Mouse (Mus musculus): Measurements from ENCODE around the gene Fat4.

Fat4 gene

DNA sequence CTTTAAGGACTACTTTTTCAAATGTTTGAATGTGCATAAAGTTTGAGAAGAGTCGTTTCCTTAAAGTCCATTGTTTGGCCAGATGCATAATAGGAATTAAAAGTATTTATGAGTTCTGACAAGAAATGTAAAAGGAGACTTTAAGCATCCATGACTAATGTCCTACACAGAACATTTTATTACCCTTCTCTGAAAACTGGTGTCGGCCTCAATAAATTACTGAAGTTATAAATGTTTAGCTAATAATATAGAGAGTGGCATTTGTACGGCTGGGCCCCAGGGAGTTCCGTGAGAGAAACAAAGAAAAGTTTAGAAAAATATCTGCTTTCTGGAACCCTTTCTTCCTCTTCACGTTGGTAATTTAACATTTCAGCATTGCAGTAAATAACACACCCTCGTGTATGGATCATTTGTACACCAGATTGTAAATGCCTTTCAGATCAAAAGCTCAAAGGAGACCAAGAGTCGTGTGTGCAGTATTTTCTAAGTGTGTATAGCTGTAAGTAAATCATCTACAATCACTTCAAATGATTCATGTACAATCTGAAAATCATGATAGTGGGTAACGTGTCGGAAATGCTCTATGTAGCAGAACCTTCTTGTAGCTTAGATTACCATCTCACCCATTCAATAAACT lies 69.4 kb downstream of the Fat4 start:
- no peak for DNase-seq (ENCODE audit: inconsistent age in 2 of 2, low spot score in 1 of 2)

DNA sequence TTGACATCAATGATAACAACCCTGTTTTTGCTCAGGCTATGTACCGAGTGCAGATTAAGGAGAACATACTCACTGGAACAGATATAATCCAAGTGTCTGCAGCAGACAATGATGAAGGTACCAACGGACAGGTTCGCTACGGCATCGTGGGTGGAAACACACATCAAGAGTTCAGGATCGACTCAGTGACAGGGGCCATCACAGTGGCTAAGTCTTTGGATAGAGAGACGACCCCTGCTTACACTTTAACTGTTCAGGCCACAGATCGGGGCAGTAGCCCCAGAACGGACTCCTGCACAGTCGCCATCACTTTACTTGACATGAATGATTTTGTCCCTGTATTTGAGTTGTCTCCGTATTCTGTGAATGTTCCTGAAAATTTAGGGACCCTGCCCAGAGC lies 70.4 kb downstream of the Fat4 start:
- DNase-seq (ENCODE audit: inconsistent age in 2 of 2, low spot score in 1 of 2), result no peak

DNA sequence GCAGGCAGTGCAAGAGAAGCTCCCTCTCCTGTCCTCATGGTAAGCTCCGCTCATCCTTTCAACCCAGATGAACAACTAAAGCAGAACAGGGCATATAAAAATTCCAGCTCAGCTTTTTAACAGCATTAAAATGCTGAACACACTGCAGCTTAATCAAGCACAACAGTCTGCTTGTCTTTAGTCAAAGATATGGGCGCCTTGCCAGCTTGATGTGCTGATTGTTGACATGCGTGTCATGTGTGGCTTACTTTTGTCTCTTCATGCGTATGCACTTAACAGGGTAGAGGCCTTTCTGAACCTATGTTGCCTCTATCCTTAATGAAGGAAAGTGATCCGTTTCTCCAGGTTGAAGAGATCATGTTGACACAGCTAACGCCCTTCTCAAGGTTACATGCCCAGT lies 75.6 kb downstream of the Fat4 start:
- no peak for DNase-seq (ENCODE audit: inconsistent age in 2 of 2, low spot score in 1 of 2)

DNA sequence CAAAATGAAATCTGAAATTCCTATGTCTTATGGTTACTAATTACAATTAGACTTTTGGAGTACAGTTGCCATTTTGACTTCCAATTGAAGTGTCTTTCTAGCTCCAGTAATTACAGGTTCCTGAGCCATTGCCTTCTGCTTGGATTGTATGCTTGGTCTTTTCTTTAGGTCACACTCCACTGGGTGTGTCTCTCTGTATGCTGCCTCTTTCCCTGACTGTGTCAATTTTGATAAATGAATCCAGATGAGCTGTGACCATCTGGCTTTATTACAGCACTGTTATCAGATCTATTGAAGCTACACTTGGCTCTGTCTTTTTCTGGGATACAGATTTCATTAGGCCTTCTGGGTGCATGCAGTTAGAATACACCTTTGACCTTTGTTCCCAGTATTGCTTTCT lies 80.7 kb downstream of the Fat4 start:
- DNase-seq (ENCODE audit: inconsistent age in 2 of 2, low spot score in 1 of 2), result no peak

DNA sequence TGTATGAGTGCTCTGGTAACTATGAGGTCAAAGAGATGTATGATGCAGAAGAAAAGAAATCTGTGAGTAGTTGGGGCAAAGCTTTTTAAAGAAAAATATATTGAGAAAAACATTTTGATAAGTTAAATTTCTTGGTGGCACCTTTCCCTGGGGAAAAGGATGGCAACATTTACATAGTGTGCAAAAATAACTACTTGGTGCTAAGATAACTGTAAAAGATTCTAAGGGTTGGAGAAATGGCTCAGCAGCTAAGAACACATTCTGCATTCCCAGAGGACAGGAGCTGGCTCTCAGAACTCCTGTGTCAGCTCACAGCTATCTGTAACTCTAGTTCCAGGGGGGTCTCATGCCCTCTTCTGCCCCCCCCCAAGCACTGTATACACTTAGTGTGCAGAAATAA lies 99.6 kb downstream of the Fat4 start:
- DNase-seq (ENCODE audit: inconsistent age in 2 of 2, low spot score in 1 of 2), result no peak

DNA sequence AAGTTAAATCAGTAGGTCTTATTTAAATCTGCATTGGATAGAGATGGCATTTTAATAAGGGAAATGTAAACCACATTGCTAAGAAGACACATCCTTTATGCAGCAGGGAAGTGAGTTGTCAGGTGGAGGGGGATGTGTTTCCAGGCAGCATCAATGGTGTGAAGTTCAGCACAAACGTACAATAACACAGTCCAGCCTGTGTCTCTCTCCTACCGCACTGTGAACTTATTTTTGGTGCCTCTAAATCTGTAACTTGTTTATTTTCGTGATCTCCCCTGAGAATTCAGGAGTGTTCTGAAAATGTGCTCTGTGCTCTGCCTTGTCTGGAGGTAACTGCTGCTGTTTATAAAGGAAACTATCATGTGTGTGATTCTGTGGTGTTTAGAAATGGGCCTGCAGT lies 102.4 kb downstream of the Fat4 start:
- DNase-seq (ENCODE audit: inconsistent age in 2 of 2, low spot score in 1 of 2), result no peak

DNA sequence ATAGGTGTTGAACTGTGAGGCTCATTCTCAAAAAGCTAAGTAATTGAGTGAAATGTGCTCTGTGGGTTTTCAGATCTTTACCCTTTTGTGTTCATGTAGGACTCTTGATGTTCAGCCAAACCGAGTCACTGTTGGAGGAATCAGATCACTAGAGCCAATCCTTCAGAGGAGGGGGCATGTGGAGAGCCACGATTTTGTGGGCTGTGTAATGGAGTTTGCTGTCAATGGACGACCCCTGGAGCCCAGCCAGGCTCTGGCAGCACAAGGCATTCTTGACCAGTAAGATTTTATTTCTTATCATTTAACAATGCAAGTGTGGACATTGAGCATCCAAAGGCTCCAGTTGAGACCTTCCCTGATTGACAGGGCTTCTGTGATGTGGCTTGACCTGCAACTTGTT lies 113.3 kb downstream of the Fat4 start:
- no peak for DNase-seq (ENCODE audit: inconsistent age in 2 of 2, low spot score in 1 of 2)

DNA sequence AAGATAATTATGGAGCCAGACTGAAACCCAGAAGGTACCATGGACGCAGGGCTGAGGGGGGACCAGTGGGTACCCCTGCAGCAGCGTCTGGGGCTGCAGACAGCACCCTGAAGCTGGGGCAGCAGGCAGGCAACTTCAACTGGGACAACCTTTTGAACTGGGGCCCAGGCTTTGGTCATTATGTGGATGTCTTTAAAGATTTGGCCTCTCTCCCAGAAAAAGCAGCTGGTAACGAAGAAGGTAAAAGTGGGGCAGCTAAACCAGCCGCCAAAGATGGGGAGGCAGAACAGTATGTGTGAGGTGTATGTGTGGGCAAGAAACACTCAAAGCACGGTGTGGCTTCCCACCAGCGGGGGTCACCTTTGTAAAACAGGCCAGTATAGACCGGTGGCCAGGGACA lies 123.8 kb downstream of the Fat4 start:
- DNase-seq (ENCODE audit: inconsistent age in 2 of 2, low spot score in 1 of 2), result no peak

DNA sequence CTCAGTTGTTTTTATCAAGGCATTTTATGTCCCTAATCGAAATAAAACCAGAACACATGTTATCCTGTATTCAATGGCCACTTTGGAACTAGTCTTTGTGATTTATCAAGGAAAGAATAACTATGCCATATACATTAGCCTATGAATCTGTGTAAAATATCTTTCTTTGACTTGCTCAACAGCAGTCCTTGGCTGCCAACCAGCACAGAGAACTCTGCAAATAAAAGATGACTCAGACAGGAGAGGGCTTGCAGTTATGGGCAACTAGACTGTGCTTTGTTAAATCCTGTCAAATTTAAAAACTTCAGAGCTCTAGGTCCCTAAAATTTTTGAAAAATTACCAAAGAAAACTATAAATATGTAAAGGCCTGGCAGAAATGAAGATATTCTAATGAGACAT lies 130.9 kb downstream of the Fat4 start:
- DNase-seq (ENCODE audit: inconsistent age in 2 of 2, low spot score in 1 of 2), result peak in 1 of 2 experiments; percentile 67

DNA sequence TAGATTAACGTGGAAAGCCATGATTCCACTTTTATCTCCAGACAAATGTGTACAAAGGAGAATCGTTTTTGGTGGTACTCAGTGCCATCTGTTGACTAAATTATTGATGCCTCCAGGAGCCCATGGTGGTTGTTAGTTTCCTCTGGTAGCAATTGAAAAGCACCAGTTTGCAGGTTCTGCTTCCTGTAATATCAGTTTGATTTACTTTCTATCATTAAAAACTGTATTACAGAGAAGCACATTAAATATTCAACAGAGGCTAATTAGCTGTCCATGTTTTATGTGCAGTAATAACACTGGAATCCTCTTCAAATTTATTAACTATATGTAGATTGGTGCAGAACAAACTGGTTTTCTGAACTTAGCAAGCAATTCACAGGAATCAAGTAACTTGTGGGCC lies 149.4 kb downstream of the Fat4 start:
- no peak for DNase-seq (ENCODE audit: inconsistent age in 2 of 2, low spot score in 1 of 2)

DNA sequence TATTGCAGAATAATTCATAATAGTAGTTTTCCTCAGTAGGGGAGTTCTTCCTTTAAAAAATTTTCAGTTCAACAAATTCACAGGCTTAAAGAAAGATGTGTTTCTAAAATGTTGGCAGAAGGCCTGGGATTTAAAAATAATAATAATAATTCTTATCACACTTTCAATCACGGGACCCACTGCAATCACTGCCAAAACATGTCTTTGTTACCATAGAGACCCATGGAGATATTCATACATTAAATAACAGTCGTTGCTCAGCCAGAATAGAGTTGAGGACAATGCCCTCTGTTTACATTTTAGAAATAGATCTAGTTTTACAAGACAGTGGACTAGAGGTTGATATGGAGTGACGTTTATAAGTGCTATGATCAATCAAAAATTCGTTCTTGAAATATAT lies 159.7 kb downstream of the Fat4 start:
- no peak for DNase-seq (ENCODE audit: inconsistent age in 2 of 2, low spot score in 1 of 2)

DNA sequence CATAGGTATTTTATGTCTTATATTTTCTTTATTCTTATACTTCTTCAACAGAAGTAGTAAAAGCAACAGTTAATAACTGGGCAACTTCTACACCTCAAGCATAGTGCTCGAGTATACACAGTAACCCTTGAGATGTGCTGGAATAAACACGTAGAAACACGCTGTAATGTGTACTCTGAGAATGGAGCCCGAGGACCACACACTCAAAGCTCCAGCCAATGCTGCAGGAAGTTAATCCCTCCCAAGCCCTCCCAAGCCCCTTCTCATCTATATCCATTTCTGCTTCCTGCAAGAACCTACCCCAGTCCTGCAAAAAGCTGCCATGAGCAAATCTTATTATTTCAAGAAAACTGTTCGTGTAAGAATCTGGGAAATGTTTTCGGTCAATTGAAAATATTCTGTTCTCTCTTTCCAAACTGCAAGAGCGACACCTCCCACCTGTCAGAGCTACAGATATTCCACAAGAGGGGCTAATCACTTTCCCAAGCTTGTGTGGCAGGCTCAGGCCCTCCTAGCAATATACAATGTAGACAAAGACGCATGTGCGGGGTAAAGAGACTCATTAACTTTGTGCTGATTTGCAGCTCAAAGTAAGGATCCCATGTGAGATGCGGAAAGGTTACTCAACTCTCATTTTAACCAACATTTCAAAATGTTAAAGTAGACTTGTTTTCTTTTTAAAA lies 161.0 kb downstream of the Fat4 start:
- DNase-seq (ENCODE audit: inconsistent age in 2 of 2, low spot score in 1 of 2), result no peak

DNA sequence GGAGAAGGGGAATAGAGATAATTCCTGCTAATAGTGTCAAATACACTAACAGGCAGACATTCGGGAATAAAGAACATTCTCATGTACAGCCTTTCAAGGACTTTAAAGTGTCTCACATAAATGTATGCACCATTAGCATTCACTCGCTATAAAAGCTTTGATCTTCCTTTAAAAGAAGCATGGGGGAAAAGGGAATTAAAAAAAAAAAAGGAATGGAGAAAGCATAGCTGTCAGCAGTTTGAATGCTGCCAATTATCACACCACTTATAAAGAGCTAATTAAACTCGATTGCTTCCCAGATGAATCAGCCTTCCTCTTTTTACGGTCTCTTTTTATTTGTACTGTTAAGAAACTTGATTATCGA lies 161.5 kb downstream of the Fat4 start:
- no peak for DNase-seq (ENCODE audit: inconsistent age in 2 of 2, low spot score in 1 of 2)

DNA sequence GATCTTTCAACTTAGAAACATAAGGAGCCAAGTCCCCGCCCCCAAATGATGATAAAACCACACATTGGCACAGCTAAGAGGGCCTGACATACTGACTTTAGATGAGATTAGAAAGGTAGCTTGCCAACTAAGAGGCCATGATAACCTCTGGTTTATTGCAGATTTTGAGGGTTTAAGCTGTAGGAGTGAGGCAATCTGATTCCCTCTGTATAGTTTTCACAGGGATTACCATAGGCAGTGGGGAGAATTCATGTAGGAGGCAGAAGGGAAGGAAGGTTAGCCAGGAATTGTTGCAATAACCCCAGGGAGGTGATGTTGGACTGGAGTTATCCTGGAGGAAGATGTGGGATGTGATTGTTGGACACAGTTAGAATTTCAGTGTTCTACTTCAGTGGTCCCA lies 163.4 kb downstream of the Fat4 start:
- DNase-seq (ENCODE audit: inconsistent age in 2 of 2, low spot score in 1 of 2), result no peak

DNA sequence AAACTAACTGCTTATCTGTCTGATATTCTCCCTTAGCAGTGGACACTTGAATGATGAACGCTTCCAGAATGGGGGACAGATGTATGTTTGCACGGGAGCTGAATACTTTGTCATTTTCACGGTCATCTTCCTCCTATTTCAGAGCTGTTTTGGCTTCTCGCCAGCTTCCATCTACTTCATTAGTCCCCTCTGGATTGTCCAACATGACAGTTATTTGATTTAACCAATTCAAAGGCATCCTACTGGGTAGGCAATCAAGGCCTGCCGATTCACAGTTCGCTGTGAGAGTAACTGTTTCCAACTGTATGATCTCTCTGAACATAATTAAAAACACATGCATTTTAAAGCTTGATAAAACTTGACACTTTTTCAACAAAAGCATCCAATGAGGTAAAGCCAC lies 166.3 kb downstream of the Fat4 start:
- DNase-seq (ENCODE audit: inconsistent age in 2 of 2, low spot score in 1 of 2), result peak in 1 of 2 experiments; percentile 72

Measured in adrenal gland, adult (tissue).